Mouse (Mus musculus) monocyte, adult 59 days (primary cell): ENCODE measurements around the gene Kmt2c. TPM values are rescaled to one million over a fixed set of nuclear protein-coding genes. Genes with fewer than 3 reads are reported as not detected.

ENCODE experiments used
- total RNA-seq, 2 experiments: library from RNA; stranded (reverse); gene quantifications; one replicate each; pipeline ENCODE4 v1.2.4; 2023

Gene Kmt2c
- 100 to 1,000 TPM; 113 to 127 TPM for total RNA-seq

DNA sequence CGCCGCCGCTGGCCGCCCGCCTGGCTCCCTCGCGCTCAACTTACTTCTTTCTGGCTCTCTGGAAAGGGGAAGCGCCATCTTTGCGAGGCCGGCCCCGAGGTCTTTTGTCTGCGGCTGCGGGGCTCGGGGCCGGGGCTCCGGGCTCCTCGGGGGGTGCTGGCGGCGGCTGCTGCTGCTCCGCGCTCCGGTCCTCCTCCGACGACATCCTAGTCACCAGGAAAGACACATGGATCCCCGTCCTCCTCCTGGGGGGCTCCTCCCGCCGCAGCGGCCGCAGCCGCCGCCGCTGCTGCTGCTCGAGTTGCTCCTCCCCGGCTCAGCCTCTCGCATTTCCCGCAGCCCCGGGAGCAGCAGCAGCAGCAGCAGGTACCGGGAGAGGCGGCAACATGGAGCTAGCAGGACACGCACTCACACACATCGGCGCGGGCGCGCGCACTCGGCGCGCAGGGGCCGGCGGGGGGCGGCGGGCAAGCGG, at the start of gene Kmt2c:
TSS of gene Kmt2c (minus strand) at position 438 of the 475 bp plus-strand sequence.

GRCm38 (mm10) chr5:25515767-25516166, 17.2 kb upstream of the Kmt2c start, which contains the start of gene Cct8l1:
Cct8l1 (plus strand) TSS chr5:25516067.

GRCm38 (mm10) chr5:25222752-25223702, 275.6 kb downstream of the Kmt2c start, which contains the start of gene E130116L18Rik:
E130116L18Rik (minus strand) TSS chr5:25223153.

Other genes with a start within 250 kb of the Kmt2c start
- not detected for gene Cct8l1, start 17.3 kb upstream of the Kmt2c start, total RNA-seq
- gene Xrcc2, start 207.0 kb upstream of the Kmt2c start, total RNA-seq = 10 to 100 TPM in 1 of 2 experiments, 1 to 10 TPM in 1; 9.4 to 13.0 TPM